Mouse (Mus musculus) stomach, postnatal 0 days (tissue): Measurements from ENCODE around the gene Syt6. TPM values are rescaled to one million over a fixed set of nuclear protein-coding genes. Genes with fewer than 3 reads are reported as not detected.
"Not testable (repeated sequence)": the region's sequence is repeated elsewhere in the genome, so short reads cannot be mapped to it uniquely, and the experiment has no call there.

ENCODE experiments used
- ATAC-seq: fragments of 200-750 bp; cut with Nextera tagmentation; 2 replicates; pipeline ENCODE4 v1.8.0; 2017; ENCODE audit not compliant: low FRiP score, low TSS enrichment
- DNase-seq: peaks from one replicate; pipeline ENCODE4 v3.0.0-alpha.2; 2016; ENCODE audit warnings: low spot score
- H3K27ac ChIP-seq: fragments of 300-500 bp; sonication (generic); replicated peaks from 2 replicates; pipeline ENCODE4 v1.5.1; 2014; ENCODE audit warnings: mild to moderate bottlenecking, control low read depth
- H3K27me3 ChIP-seq: fragments of 300-500 bp; sonication (generic); 2 replicates; pipeline ENCODE4 v1.6.1; 2014; ENCODE audit warnings: low read length; ENCODE audit not compliant: control insufficient read depth, insufficient read depth
- H3K36me3 ChIP-seq: fragments of 300-500 bp; sonication (generic); 2 replicates; pipeline ENCODE4 v1.6.1; 2014; ENCODE audit warnings: low read length, mixed read lengths; ENCODE audit not compliant: control insufficient read depth, insufficient read depth
- H3K4me1 ChIP-seq: fragments of 300-500 bp; sonication (generic); replicated peaks from 2 replicates; pipeline ENCODE4 v1.6.1; 2014; ENCODE audit warnings: antibody characterized with exemption; ENCODE audit not compliant: control insufficient read depth, insufficient read depth
- H3K4me2 ChIP-seq: fragments of 300-500 bp; sonication (generic); replicated peaks from 2 replicates; pipeline ENCODE4 v1.6.1; 2014; ENCODE audit warnings: low read depth, mild to moderate bottlenecking, control low read depth, moderate library complexity
- H3K4me3 ChIP-seq: fragments of 300-500 bp; sonication (generic); 2 replicates; pipeline ENCODE4 v1.5.1; 2014; ENCODE audit warnings: low read depth, low read length, control low read depth
- H3K9ac ChIP-seq: fragments of 300-500 bp; sonication (generic); 2 replicates; pipeline ENCODE4 v1.6.1; 2014; ENCODE audit warnings: mild to moderate bottlenecking, low read length, control low read depth, mixed read lengths
- H3K9me3 ChIP-seq: fragments of 300-500 bp; sonication (generic); 2 replicates; pipeline ENCODE4 v1.6.1; 2016; ENCODE audit warnings: low read length; ENCODE audit not compliant: control insufficient read depth
- CTCF ChIP-seq: IDR thresholded peaks from 2 replicates; pipeline ENCODE4 v1.5.1; 2016; ENCODE audit warnings: antibody characterized with exemption, low read depth, mild to moderate bottlenecking, moderate library complexity
- EP300 ChIP-seq: optimal IDR thresholded peaks from 2 replicates; pipeline ENCODE3; 2016; ENCODE audit warnings: antibody characterized with exemption
- WGBS: fragments of 180-500 bp; shearing (Covaris S2); extraction: QIAGEN DNeasy Blood & Tissue Kit; methylation state at CpG from one replicate; pipeline ENCODE4 v1.1.7; 2014; 5-methylcytosine and 5-hydroxymethylcytosine counted together
- polyA plus RNA-seq: library from polyadenylated mRNA; unstranded; fragments of >200 nt; fragmentation: Nextera tagmentation; extraction: Ambion mirVana; gene quantifications from 2 replicates; pipeline ENCODE4 v1.2.1, GENCODE M21; 2015

Syt6 gene
- polyA plus RNA-seq, 1 experiment from 2014 or later, result 0.64 TPM

- Histone ChIP-seq H3K27me3 (no peaks in the 10 kb centered on the region), H3K36me3 (no peaks in the 10 kb centered on the region), H3K9ac (no peak overlapping the region), H3K9me3 (no peaks in the 10 kb centered on the region), H3K27ac (no peak overlapping the region), H3K4me2 (no peak overlapping the region), H3K4me1 (no peaks in the 10 kb centered on the region), H3K4me3 (no peak overlapping the region)
- WGBS, result 52% methylated on average over 7 of the region's 7 CpGs
- DNase-seq (no peak), ATAC-seq (no peak)
- TF ChIP-seq CTCF, result no peak
- no peak for TF ChIP-seq EP300
Observed at GRCm38 (mm10) chr3:103633124-103633523, 58.1 kb downstream of the Syt6 start.

- H3K4me3 ChIP-seq, result no peak overlapping the region
- no peak overlapping the region for H3K9ac ChIP-seq
- 56% methylated on average over 4 of the region's 4 CpGs for whole genome bisulfite sequencing
- H3K4me1 ChIP-seq, result no peaks in the 10 kb centered on the region
- no peak for TF ChIP-seq EP300
- no peak for TF ChIP-seq CTCF
- H3K36me3 ChIP-seq, result no peaks in the 10 kb centered on the region
- H3K27ac ChIP-seq, result no peak overlapping the region
- H3K27me3 ChIP-seq, result no peaks in the 10 kb centered on the region
- DNase-seq (no peak), ATAC-seq (no peak)
- no peak overlapping the region for H3K4me2 ChIP-seq
- no peaks in the 10 kb centered on the region for H3K9me3 ChIP-seq
Observed at GRCm38 (mm10) chr3:103633831-103634230, 58.8 kb downstream of the Syt6 start.

GRCm38 (mm10) chr3:103634256-103634655, 59.2 kb downstream of the Syt6 start:
- WGBS, result 92% methylated on average over 1 of the region's 1 CpGs
- DNase-seq, result no peak
- H3K4me1 ChIP-seq, result no peaks in the 10 kb centered on the region
- no peak overlapping the region for H3K4me2 ChIP-seq
- no peak for TF ChIP-seq EP300
- TF ChIP-seq CTCF, result no peak
- no peak overlapping the region for H3K27ac ChIP-seq
- ATAC-seq, result no peak
- no peaks in the 10 kb centered on the region for H3K27me3 ChIP-seq
- H3K9me3 ChIP-seq, result no peaks in the 10 kb centered on the region
- no peaks in the 10 kb centered on the region for H3K36me3 ChIP-seq
- H3K4me3 ChIP-seq, result no peak overlapping the region
- no peak overlapping the region for H3K9ac ChIP-seq

GRCm38 (mm10) chr3:103637641-103638040, 62.6 kb downstream of the Syt6 start:
- WGBS, result 84% methylated on average over 1 of the region's 1 CpGs
- DNase-seq, result no peak

DNA sequence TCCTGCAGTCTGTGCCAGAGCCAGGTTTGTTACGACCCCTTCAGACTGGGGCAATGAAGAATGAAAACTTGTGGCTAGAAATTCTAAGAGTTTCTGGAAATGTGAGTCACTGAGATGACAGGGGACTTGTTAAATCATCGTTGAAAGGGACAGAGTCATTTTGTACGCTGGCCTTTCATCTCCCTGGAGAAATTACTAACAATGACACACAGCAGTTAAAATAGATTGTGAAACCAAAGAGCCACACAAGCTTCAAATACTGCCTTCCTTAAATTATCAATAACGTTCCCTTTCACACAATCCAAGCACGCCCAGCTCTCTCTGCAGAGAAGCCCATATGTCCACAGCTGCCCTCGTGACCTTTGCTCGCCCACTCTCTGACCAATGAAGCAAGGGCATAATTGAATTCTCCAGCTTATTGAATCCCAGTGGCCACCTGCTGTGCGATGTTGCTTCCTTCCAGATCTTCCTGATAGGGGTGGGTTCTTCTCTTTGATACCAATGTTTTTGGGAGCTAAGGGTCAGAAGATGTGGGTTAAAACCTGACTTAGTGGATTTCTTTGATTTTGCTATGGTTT, 65.3 kb downstream of the Syt6 start:
- Histone ChIP-seq H3K27me3 (no peaks in the 10 kb centered on the region), H3K4me3 (no peak overlapping the region), H3K4me1 (no peaks in the 10 kb centered on the region), H3K36me3 (no peaks in the 10 kb centered on the region), H3K4me2 (no peak overlapping the region), H3K27ac (no peak overlapping the region), H3K9ac (no peak overlapping the region), H3K9me3 (no peaks in the 10 kb centered on the region)
- ATAC-seq (no peak), DNase-seq (no peak)
- 56% methylated on average over 8 of the region's 8 CpGs for WGBS
- TF ChIP-seq EP300 (no peak), CTCF (no peak)

More at GRCm38 (mm10) chr3:103637641-103638040, 62.6 kb downstream of the Syt6 start:
- TF ChIP-seq CTCF (no peak), EP300 (no peak)
- no peak overlapping the region for H3K27ac ChIP-seq
- H3K9me3 ChIP-seq, result no peaks in the 10 kb centered on the region
- H3K9ac ChIP-seq, result no peak overlapping the region
- no peaks in the 10 kb centered on the region for H3K27me3 ChIP-seq
- H3K4me1 ChIP-seq, result no peaks in the 10 kb centered on the region
- no peaks in the 10 kb centered on the region for H3K36me3 ChIP-seq
- H3K4me2 ChIP-seq, result no peak overlapping the region
- H3K4me3 ChIP-seq, result no peak overlapping the region
- ATAC-seq, result no peak

GRCm38 (mm10) chr3:103641301-103641700, 66.3 kb downstream of the Syt6 start:
- H3K9ac ChIP-seq, result no peak overlapping the region
- H3K27me3 ChIP-seq, result no peaks in the 10 kb centered on the region
- H3K4me2 ChIP-seq, result no peak overlapping the region
- H3K4me3 ChIP-seq, result no peak overlapping the region
- DNase-seq (no peak), ATAC-seq (no peak)
- WGBS, result 57% methylated on average over 7 of the region's 7 CpGs
- no peaks in the 10 kb centered on the region for H3K9me3 ChIP-seq
- no peak for TF ChIP-seq CTCF
- no peak for TF ChIP-seq EP300
- no peaks in the 10 kb centered on the region for H3K36me3 ChIP-seq
- no peaks in the 10 kb centered on the region for H3K4me1 ChIP-seq
- no peak overlapping the region for H3K27ac ChIP-seq

DNA sequence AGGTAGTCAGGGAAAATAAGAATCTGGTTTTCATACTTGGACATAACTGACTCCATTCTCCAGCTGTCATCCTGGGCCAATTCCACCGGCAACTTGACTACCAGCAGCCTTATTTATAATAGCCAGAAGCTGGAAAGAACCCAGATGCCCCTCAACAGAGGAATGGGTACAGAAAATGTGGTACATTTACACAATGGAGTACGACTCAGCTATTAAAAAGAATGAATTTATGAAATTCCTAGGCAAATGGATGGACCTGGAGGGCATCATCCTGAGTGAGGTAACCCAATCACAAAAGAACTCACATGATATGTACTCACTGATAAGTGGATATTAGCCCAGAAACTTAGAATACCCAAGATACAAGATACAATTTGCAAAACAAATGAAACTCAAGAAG, 70.9 kb downstream of the Syt6 start, which contains the start of gene Atg4a-ps:
TSS of gene Atg4a-ps (minus strand) at position 101 of the 400 bp plus-strand sequence.
- not testable (repeated sequence) for H3K9me3 ChIP-seq, H3K9ac ChIP-seq, H3K36me3 ChIP-seq, H3K4me3 ChIP-seq, H3K4me2 ChIP-seq, H3K27ac ChIP-seq, ATAC-seq, H3K27me3 ChIP-seq, DNase-seq, H3K4me1 ChIP-seq
- WGBS, result 83% methylated on average over 2 of the region's 2 CpGs
